14 mouse cellular contexts compared by ENCODE assay signal in genomic region chr6:112778211-112778610, GRCm38 (mm10).
A peak's percentile ranks its signal among the peaks of the same experiment; 100 is the strongest.
DNase-seq lines count a peak whose midpoint lies in the region; ATAC-seq and TF ChIP-seq lines count a peak whose summit lies in the region.
"Had no signal": no experiment of that assay in that cellular context is flagged by ENCODE, and none has a peak within 500 bp of the region (broad histone marks: within the 10 kb centered on the region; RNA-seq: fewer than 3 reads in every experiment).

No protein-coding gene starts in this region.

- H3K4me3 ChIP-seq in heart, embryonic 10.5 days: no peak overlapping the region
- no peak overlapping the region for H3K4me3 ChIP-seq in thymus, adult 2 months (ENCODE audit: control insufficient read depth, insufficient read depth, low read length)
- H3K4me3 ChIP-seq: embryonic facial prominence, embryonic 12.5 days; limb, embryonic 15.5 days; midbrain, embryonic 12.5 days had no signal

- H3K4me1 ChIP-seq in heart, embryonic 10.5 days: no peaks in the 10 kb centered on the region
- H3K4me1 ChIP-seq in thymus, adult 2 months (replicated peaks; ENCODE audit: control insufficient read depth, insufficient read depth, low read length): no peaks in the 10 kb centered on the region
- H3K4me1 ChIP-seq: embryonic facial prominence, embryonic 12.5 days; limb, embryonic 15.5 days; midbrain, embryonic 12.5 days had no signal

- no peak for TF ChIP-seq POLR2A in thymus, adult 2 months (IDR thresholded peaks at IDR 0.05; ENCODE audit: control insufficient read depth, extremely low read depth, insufficient read depth, low read length, poor library complexity)

- H3K27ac ChIP-seq in heart, embryonic 10.5 days: no peak overlapping the region
- H3K27ac ChIP-seq in thymus, adult 2 months (ENCODE audit: control insufficient read depth, insufficient read depth, low read length): no peak overlapping the region
- H3K27ac ChIP-seq: embryonic facial prominence, embryonic 12.5 days; limb, embryonic 15.5 days; midbrain, embryonic 12.5 days; stomach, postnatal 0 days had no signal

- no peaks in the 10 kb centered on the region for H3K9me3 ChIP-seq in heart, embryonic 10.5 days
- H3K9me3 ChIP-seq: embryonic facial prominence, embryonic 12.5 days; limb, embryonic 15.5 days; midbrain, embryonic 12.5 days had no signal

- TF ChIP-seq CTCF in thymus, adult 2 months (IDR thresholded peaks at IDR 0.05; ENCODE audit: borderline replicate concordance, control insufficient read depth, extremely low read depth, insufficient read depth, low read length, poor library complexity): no peak

- WGBS in heart, embryonic 10.5 days: 73% methylated on average over 3 of the region's 3 CpGs
- WGBS in thymus, adult 2 months: 70% methylated on average over 3 of the region's 3 CpGs

- no peaks in the 10 kb centered on the region for H3K27me3 ChIP-seq in heart, embryonic 10.5 days (ENCODE audit: insufficient read depth, poor library complexity, severe bottlenecking)
- no peaks in the 10 kb centered on the region for H3K27me3 ChIP-seq in thymus, adult 2 months (ENCODE audit: control insufficient read depth, insufficient read depth, low read length)
- H3K27me3 ChIP-seq: embryonic facial prominence, embryonic 12.5 days; limb, embryonic 15.5 days; midbrain, embryonic 12.5 days had no signal

- DNase-seq in heart, adult 9 months (ENCODE audit: low spot score in 2 of 2): peak; percentile 12 to 39
- DNase-seq in heart, embryonic 10.5 days (ENCODE audit: low spot score): no peak
- DNase-seq in right cerebral cortex, adult 18-20 months: peak; percentile 79
- DNase-seq in right cerebral cortex, postnatal 10 days (ENCODE audit: low spot score in 2 of 2): no peak
- peak; percentile 15 for DNase-seq in fibroblast of lung, adult 2 months (ENCODE audit: low read depth)
- DNase-seq in thymus, postnatal 10 days (ENCODE audit: low spot score in 2 of 2): no peak
- no peak for DNase-seq in thymus, adult 2 months
- DNase-seq: gastrocnemius, postnatal 25 days had no signal

- no peak for ATAC-seq in CD4-positive, CD25-positive, alpha-beta regulatory T cell, adult 4 months

- H3K36me3 ChIP-seq in heart, embryonic 10.5 days: no peaks in the 10 kb centered on the region
- no peaks in the 10 kb centered on the region for H3K36me3 ChIP-seq in thymus, adult 2 months (ENCODE audit: control insufficient read depth, insufficient read depth, low read length)
- H3K36me3 ChIP-seq: G1E had no signal

Comparison
In these comparisons a context has a peak if more than half of its experiments do, and no peak if none do; other contexts are left out.
1. DNase-seq: peak in heart, adult 9 months (2 of 2), right cerebral cortex, adult 18-20 months (single experiment) and fibroblast of lung, adult 2 months (single experiment); none in heart, embryonic 10.5 days (single experiment), right cerebral cortex, postnatal 10 days (0 of 2), thymus, postnatal 10 days (0 of 2) and thymus, adult 2 months (single experiment).